Mouse (Mus musculus) cerebellum, postnatal 4 days (tissue): Measurements from ENCODE around the gene Sumf1.
A peak's percentile ranks its signal among the peaks of the same experiment; 100 is the strongest.

Experiments used
- DNase-seq, 2 experiments: peaks; one replicate each; pipeline ENCODE4 v3.0.0; 2022; ENCODE audit warnings: low spot score in 2 of 2, mixed read lengths in 1 of 2

The Sumf1 gene

GRCm38 (mm10) chr6:108092646-108093045 lies 92.7 kb downstream of the Sumf1 start:
- DNase-seq: no peak

DNA sequence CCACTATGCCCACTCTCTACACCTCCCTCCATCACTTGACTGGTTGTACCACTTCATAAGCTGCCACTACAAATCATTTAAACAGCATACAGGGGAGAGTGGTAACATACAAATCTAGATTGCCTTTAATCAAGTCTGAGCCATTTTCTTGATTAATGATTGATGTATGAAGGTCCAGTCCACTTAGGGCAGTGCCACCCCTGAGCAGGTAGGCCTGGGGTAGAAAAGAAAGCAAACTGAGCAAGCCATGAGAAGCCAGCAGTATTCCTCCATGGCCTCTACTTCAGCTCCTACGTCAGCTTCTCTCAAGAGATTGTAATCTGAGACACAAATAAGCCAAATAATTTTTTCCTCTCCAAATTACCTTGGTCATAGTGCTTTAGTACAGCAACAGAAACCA lies 94.1 kb downstream of the Sumf1 start:
- no peak for DNase-seq

- DNase-seq: no peak
Observed at GRCm38 (mm10) chr6:108075857-108076256, 109.5 kb downstream of the Sumf1 start.

GRCm38 (mm10) chr6:108074624-108075023 lies 110.8 kb downstream of the Sumf1 start:
- no peak for DNase-seq

GRCm38 (mm10) chr6:108073931-108074330 lies 111.5 kb downstream of the Sumf1 start:
- DNase-seq: no peak

DNA sequence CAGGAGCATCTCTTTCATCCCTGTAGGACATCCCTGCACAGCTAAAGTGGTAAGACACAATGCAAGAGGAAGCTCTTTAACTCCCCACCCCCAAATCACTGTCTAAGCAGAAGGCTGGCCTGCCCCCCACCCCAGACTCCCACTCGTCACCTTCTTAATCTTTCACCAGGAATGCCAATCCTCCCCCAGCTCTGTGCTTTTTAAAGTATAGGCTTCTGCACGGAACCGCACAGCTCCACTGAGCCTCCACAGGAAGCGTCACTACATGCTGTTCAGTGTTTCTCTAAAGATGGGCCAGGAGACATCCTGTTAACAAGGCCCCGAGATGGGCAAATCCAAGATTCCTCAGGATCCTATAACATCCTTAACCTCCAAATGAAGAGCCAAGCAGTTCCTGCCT lies 112.3 kb downstream of the Sumf1 start:
- DNase-seq: no peak

DNA sequence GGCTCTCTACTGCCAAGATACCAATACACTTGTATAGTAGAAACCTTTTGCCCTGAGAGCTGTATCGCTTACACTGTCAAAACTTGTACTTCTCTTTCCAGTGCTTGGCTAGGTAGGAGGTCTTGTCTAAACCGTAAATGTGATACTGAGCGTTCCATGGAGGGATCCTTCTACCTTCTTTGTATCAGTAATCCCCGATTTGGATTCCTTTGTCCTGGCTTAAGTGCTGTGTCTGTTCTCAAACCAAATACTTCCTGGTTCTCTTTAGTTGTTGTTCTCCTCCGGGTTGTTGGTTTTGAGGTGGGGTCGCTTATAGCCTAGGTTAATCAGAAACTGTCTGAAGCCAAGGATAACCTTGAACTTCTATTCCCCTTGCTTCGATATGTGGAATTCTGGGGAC lies 114.4 kb downstream of the Sumf1 start:
- DNase-seq: no peak

DNA sequence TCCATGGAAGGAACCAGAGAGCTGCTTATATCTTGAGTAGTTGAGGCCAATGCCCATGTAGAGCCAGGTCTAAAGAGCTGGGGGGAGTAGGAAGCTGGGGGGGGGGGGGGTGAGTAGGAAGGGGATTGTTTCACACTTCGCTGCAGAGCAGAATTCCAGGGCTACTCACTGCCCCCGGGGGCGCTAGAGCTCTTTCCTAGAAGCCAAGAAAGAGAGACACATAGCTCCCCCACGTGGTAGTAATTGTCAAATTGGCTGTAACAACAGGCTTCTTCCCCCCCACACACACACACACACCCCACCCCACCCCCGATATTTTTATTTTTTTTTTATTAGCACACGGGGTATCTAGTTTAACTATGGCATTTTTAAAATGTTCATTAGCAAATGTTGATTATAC lies 119.8 kb downstream of the Sumf1 start:
- peak; percentile 63 to 82 for DNase-seq

- DNase-seq: peak; percentile 93 to 96
Observed at GRCm38 (mm10) chr6:108064918-108065526, 120.4 kb downstream of the Sumf1 start, which contains the start of gene Setmar. TSS of gene Setmar (plus strand) at chr6:108065045.

DNA sequence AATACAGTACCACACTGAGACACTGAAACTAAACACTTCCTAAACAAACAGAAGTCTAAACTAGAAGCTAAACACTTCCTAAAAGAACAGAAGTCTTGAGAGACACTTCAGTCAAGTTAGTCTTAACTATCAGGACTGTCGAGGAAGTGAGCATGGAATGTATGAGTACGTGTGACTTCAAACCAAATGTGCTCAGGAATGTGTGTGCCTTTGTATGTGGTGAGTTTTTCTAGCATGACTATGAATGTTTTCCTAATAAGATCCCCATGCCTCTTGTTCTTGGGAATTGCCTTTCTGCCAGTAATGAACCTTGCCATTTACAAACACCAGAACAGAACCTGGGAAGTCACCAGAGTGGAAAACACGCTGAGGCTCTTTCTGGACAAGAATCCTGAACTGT lies 124.3 kb downstream of the Sumf1 start:
- no peak for DNase-seq

DNA sequence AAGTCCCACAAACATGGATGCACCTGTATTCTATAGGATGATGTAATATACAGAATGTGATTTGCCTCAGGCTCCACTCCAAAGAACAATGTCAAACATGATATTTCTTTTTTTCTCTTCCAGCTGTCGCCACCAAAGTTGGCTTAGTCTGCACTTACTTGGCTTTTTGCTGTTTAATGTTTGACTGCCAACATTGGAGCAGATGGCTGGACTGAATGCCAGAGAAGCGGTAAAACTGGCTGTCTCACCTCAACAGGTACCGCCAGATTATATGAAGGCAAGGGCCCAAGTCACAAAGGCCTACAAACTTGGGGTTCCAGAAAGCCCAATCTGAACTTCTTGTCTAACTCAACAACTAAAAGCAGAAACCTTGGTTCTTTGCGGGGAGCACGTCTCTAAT lies 127.3 kb downstream of the Sumf1 start:
- no peak for DNase-seq

GRCm38 (mm10) chr6:108057353-108057752 lies 128.0 kb downstream of the Sumf1 start:
- no peak for DNase-seq
